Mouse (Mus musculus): ENCODE results near the gene Cxcl2. TPM values are rescaled to one million over a fixed set of nuclear protein-coding genes. Genes with fewer than 3 reads are reported as not detected.

Cxcl2 gene
- total RNA-seq, 2 experiments from 2014 or later: not detected

DNA sequence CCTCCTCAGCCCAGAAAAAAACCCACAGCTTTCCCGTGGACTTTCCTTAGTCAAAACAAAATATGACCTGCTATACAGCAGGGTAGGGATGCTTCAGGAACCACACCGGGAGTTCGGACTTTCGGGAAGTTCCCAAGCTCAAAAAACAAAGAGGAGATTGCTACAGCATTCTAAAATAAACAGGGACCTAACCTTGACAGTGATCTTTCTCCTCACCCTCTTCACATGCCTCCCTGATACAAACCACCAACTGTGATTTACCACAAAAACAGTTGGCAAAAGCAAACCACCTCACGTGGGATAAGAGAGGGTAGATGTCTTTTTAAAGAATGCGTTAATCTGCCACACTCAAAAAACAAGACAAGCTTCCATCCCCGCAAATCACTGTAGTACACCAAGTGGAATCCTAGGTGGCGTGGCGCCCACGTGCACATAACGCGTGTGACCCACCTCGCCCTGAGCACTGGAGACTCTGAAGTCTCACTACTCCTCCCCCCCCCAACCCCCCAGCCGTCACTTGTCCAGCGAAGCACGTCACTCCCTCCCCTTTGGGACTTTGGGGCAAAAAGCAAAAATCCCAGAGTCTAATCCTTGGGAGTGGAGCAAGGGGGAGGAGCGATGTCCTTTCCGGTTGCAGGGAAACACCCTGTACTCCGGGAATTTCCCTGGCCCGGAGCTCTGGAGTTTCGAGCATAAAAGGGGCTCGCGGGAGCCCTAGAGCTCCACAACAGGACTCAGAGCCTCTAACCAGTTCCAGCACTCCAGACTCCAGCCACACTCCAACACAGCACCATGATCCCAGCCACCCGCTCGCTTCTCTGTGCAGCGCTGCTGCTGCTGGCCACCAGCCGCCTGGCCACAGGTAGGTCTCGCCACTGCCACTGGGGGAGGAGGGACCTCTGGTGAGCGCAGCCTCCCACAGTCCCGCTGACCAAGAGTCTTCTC is 12.9 kb upstream of the Cxcl2 start, which contains the start of gene Cxcl1:
Gene Cxcl1 (plus strand): TSS at position 723 of the 945 bp plus-strand sequence.
- peak; percentile 66 to 71 for DNase-seq
- intact Hi-C loops (cut with DNase I): no loop called here

- no peak for DNase-seq
- intact Hi-C loops (cut with DNase I): no loop called here
Observed at GRCm38 (mm10) chr5:90891464-90891813, 12.2 kb upstream of the Cxcl2 start.

- no peak for DNase-seq
- intact Hi-C loops (cut with DNase I): no loop called here
Observed at GRCm38 (mm10) chr5:90894231-90894630, 9.4 kb upstream of the Cxcl2 start.

DNA sequence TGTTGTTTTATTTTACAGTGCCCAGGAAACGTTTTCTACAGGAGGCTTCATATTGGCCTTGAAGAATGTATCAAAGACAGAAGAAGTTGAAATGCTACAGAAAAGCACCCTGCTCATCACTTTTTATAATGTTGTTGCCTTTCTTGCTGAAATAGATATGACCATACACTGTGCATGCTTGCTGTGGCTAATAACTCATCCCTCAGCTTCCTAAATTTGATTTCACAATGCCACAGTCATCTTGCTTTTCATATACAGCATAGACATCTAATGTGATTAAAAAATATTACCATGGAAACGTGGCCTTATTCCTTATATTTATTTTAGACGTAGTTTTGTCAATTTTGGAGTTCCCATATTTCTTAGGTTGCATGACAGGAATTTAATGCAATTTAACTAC is 6.2 kb upstream of the Cxcl2 start:
- intact Hi-C loops (cut with DNase I): no loop called here
- DNase-seq: no peak

DNA sequence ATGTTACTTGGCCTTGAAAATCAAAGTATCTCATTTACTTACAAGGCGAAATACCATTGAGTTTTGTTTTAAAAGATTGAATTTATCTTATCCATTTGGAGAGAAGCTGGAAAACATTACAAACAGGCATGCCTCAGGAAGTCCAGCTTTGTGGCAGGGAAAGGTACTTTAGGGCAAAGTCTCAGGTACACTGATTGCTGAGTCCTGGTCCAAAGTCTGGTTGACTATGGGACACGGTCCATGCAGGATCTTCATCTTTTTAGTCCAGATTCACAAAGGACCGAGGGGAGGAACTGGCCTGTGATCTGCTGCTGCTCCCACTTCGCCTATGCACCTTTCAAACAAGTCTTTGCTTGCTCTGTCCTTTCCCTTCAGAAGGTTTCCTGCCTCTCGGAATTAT is 4.4 kb upstream of the Cxcl2 start:
- intact Hi-C loops (cut with DNase I): no loop called here
- no peak for DNase-seq

DNA sequence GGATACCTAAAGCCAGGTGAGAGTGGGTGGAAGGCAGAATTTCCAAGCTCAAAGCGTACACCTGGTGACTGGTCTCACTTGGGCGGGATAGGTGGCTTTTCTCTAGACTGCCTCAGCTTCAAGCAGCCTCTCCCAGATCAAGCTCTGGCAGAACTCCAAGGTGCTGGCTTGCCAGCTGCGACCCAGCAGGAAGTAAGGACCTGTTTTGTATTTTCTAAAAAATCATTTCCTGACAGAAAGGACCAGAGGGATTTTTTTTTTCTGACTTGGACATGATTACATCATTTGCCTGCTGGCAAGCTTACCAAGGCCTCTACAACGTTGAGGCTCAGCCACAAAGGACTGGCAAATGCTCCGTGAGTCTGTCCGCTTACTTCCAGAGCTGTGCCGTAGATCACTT is 3.5 kb upstream of the Cxcl2 start:
- intact Hi-C loops (cut with DNase I): loop anchor here (5.0 kb wide), 1 partner anchor 128 kb away; the partner anchor contains the start of gene Pf4
- peak; percentile 51 to 63 for DNase-seq

- intact Hi-C loops (cut with DNase I): loop anchor here (5.0 kb wide), 1 partner anchor 128 kb away; the partner anchor contains the start of gene Pf4
Observed at GRCm38 (mm10) chr5:90900688-90901087, 3.0 kb upstream of the Cxcl2 start.

DNA sequence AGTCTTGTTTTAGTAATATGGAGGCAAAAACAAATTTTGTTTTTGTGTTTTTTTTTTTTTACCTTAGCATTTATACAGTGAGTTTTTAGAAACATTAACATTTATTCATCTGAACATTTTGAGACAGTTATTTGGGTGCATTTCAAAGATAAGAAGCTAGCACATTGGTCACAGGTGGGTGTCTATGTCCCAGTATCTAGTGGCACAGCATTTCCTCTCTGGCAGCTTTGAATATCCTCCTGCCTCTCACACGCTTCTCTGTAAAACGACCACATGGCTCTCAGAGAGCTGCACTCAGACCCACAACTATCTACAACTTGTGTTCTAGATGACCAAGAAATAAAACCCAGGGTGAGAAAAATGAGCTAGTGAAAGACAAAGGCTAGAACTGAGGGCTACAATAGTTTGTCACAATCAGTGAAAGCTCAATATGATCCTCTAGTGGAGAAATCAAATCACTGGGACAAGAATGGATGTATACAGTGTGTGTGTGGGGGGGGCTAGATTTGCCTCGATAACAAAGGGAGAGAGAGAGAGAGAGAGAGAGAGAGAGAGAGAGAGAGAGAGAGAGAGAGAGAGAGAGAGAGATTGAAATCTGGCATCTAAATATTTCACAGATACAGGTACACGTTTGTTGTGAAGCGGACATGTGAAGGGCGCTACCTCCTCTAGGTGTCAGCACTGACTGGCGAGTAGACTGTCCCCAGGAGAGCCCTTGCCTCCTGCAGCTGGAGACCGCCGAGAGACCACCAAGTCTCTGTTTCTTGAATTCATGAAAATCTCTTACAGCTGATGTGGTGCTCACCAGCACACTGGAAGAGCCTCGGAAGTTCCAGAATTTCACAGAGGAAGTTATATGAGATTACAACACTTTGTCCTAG is 1.1 kb upstream of the Cxcl2 start:
- DNase-seq: no peak
- intact Hi-C loops (cut with DNase I): loop anchor here (5.0 kb wide), 1 partner anchor 130 kb away; the partner anchor contains the start of gene Pf4

More at GRCm38 (mm10) chr5:90900688-90901087, 3.0 kb upstream of the Cxcl2 start:
- DNase-seq: no peak

DNA sequence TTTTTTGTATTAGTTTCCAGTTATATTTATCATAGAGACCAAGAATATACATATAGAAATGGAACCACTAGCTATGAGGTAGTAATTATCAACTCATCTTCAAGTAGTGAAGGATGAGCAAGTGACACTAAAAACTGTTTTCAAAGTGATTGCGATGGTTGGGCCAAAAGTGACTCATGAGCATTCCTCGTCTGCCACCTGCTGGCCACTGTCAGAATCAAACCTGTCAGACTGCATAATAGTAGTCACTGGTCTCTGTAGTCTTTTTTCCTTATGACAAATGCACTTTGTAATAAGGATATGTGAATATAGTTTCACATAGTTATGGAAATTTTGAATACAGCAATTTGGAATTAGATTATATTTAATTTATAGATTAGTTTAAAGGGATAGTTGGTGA is 5.3 kb downstream of the Cxcl2 start:
- intact Hi-C loops (cut with DNase I): loop anchor here (2.0 to 5.0 kb wide), 3 partner anchors 122 to 307 kb away; partner anchors contain the start of gene Cxcl3
- peak; percentile 63 to 81 for DNase-seq

GRCm38 (mm10) chr5:90919495-90919894 is 15.8 kb downstream of the Cxcl2 start:
- DNase-seq: no peak
- intact Hi-C loops (cut with DNase I): no loop called here

DNA sequence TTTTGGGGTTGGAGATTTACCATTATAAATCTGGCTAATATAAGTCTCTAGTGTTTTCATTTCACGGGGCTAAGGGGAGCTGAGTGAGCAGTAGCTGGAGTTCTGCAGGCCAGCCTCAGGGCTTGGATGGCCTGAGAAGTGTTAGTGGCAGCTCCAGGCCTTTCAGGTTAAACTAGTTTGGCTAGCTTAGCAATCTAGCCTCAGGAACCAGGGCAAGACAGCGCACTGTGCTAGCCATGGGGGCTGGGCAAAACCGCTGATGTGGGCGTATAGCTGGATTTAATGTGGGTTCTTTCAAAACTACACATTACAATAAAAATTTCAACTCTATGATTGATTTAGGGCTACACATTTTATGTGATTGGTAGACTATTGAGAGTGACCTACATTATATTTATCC is 19.3 kb downstream of the Cxcl2 start:
- intact Hi-C loops (cut with DNase I): no loop called here

DNA sequence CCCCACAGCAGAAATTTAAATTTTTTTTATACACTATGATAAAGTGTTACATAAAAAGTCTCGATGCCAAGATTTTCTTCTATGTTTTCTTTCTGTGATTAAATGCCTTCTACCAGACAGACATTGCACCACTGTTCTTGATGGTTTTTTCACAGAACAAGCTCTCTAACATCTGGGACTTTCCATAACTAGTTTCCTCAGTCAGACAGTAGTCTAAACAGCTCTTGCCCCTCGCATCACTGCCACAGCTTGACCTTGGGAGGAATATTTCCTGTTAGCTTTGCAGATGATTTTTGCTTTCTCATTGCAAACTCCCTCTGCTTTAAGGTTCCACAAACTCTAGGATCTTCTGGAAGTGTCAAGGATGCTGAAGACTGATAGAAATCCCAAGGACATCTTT is 26.9 kb downstream of the Cxcl2 start:
- intact Hi-C loops (cut with DNase I): no loop called here
- no peak for DNase-seq

More for the DNA sequence above, 19.3 kb downstream of the Cxcl2 start:
- no peak for DNase-seq

DNA sequence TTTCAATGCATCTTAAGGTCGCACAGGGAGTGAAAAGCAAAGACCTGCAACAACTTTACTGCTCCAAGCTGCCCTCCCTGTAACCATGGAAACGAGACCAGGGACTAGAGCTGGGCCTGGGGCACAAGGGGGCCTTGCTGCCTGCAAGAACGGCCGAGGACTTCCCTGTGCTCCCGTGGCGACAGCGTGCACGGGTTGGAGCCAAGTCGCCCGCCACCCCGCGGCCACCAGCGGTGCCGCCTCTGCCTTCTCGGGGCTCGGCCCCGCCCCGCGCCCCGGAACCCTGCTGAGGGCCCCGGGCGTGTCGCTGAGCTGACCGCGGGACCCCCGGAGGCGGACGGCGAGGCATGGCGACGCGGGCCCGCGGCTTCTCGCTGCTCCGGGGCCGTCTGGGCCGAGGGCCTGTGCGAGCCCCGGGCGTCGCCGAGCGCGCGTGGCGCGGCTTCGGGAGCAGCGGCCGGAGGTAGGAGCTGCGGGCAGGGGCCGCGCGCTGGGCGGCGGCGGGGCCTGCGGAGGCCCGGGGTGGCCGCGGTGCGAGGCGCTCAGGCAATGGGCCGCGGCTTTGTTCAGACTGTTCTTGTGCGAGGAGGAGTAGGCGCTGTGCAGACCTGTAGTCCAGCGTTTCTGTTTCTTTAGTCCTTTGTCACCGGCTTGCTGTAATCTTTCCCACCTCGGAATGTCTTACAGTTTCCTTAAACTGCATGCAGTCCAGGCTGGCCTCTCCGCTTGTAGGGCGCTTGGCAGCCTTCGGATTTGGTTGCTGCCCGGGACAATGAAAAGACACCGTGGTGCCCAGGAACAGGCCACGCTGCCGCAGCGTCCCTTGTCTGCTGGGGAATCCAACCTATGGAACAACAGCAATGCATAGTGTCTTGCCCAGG is 27.5 kb downstream of the Cxcl2 start, which contains the start of gene Mthfd2l:
Gene Mthfd2l (plus strand): TSS at position 147 of the 881 bp plus-strand sequence.
- peak; percentile 86 to 91 for DNase-seq
- intact Hi-C loops (cut with DNase I): no loop called here

- intact Hi-C loops (cut with DNase I): no loop called here
- no peak for DNase-seq
Observed at GRCm38 (mm10) chr5:90931911-90932310, 28.2 kb downstream of the Cxcl2 start.

DNA sequence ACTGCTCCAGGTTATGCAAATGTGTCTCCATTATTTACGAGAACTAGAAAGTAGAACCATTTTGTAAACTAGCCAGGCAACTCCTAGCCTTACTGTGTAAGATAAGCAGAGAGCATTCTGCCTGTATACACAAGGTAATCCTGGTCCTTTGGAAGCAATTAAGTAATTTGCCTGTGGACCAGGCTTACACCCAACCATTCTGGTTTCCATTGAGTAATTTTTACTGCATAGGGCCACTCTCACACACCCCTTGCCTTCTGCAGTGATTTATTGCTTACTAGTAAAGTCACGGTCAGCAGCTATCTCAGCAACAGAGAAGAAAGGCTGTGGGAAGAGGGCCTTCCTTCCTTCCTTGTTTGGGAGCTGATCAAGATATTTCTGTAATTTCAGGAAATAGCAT is 33.0 kb downstream of the Cxcl2 start:
- intact Hi-C loops (cut with DNase I): no loop called here
- no peak for DNase-seq

- DNase-seq: no peak
- intact Hi-C loops (cut with DNase I): no loop called here
Observed at GRCm38 (mm10) chr5:90945453-90945852, 41.8 kb downstream of the Cxcl2 start.

DNA sequence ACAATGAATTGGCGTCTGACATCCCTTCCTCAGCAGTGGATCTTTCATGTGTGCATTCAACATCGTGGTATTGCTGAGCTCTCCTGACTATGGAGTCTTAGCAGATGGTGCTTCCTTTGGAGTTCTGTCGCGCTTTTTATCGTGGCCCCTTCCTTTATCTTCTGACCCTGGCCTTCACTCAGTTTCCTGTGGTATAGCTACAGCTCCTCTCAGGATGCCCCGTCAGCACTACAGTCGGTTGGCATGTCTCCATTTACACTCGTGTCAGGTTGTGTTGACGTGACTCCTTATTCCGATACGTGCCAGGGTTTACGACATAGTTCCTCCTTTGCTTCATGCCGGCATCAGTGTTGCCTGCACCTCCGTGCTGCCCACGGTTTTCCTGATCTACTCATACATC is 45.8 kb downstream of the Cxcl2 start:
- DNase-seq: no peak
- intact Hi-C loops (cut with DNase I): no loop called here

DNA sequence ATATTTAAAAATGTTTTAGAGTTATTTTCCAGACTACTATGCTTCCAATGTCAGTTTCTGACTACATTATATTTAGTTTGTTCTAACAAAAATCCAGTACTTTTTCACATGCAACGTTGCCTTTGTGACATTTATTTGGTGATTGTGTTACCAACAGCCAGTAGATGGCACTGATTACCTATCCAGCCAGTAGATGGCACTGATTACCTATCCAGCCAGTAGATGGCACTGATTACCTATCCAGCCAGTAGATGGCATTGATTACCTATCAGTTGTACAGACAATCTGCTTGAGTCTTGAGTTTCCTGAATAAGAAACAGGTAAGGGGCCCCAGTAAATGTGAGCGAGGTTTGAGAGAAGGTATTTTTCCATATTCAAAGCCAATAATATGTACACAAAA is 47.8 kb downstream of the Cxcl2 start:
- no peak for DNase-seq
- intact Hi-C loops (cut with DNase I): loop anchor here (1.0 kb wide), 1 partner anchor 357 kb away; no protein-coding TSS in a partner anchor

DNA sequence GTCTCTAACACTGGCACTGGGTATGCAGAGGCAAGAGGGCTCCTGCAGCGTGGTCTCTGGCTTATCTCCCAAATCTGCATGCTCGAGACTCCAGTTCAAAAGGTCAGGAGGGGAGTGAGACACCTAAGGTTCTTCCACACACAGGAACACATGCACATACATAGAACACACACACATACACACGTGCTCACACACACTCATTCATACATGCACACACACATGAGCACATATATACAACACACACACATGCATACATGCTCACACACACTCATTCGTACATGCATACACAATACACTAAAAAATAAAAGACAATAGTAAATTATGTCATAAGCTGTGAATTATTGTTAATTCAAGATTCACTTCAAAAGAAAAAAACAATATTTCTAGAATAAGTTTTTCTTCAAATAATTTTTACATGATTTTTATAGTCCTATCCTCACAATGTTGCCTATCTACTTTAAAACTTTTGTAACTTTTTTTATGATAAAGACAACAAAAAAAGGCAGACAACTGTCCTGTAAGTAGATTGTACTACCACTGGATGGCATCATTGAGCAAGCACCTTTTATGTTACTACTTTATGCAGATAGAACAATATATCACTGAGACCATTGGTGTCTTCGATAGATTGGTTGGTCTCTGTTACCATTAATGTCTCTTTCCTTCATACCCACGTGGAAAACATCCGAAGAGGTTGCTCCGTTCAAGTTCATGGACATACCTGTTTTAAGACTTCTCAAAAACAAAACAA is 49.2 kb downstream of the Cxcl2 start:
- DNase-seq: no peak
- intact Hi-C loops (cut with DNase I): no loop called here

Measured in heart, postnatal 36 days (tissue).